Comparison of ENCODE assay signal across 21 mouse cellular contexts in genomic region chr3:82023065-82023464, GRCm38 (mm10).
A peak's percentile ranks its signal among the peaks of the same experiment; 100 is the strongest.
DNase-seq lines count a peak whose midpoint lies in the region; ATAC-seq lines count a peak whose summit lies in the region.
"Had no signal": no experiment of that assay in that cellular context is flagged by ENCODE, and none has a peak within 500 bp of the region (broad histone marks: within the 10 kb centered on the region; RNA-seq: fewer than 3 reads in every experiment).

No protein-coding gene starts in this region.

- no peak for DNase-seq in frontal cortex, postnatal 36 days (ENCODE audit: low spot score in 2 of 2)
- peak; percentile 29 for DNase-seq in right cerebral cortex, adult 18-20 months
- no peak for DNase-seq in right cerebral cortex, postnatal 10 days (ENCODE audit: low spot score in 2 of 2)
- peak; percentile 60 for DNase-seq in brain, adult 2 months (ENCODE audit: low read depth, low spot score)
- DNase-seq: adrenal gland, adult 8-10 months; adrenal gland, postnatal 14 days; adrenal gland, postnatal 36 days; B cell, adult 2 months; cerebellum, adult 11 months; cerebellum, adult 18-20 months; cerebellum, adult 8-10 months; cerebellum, adult 9-11 months; cerebellum, postnatal 14 days; cerebellum, postnatal 36 days; embryo, embryonic 11 days had no signal

- ATAC-seq in frontal cortex, adult (ENCODE audit: low TSS enrichment), result peak; percentile 66
- ATAC-seq: activated CD4-positive, CD25-positive, alpha-beta regulatory T cell, adult 4 months; CD4-positive, CD25-positive, alpha-beta regulatory T cell, adult 4 months; forebrain, embryonic 14.5 days; forebrain, embryonic 16.5 days; Patski had no signal

Comparison
In these comparisons a context has a peak if more than half of its experiments do, and no peak if none do; other contexts are left out.
1. DNase-seq: peak in right cerebral cortex, adult 18-20 months (single experiment) and brain, adult 2 months (single experiment); none in frontal cortex, postnatal 36 days (0 of 2) and right cerebral cortex, postnatal 10 days (0 of 2).